Mouse (Mus musculus) neural tube, embryonic 15.5 days (tissue): Measurements from ENCODE around the gene Gm10112. TPM values are rescaled to one million over a fixed set of nuclear protein-coding genes. Genes with fewer than 3 reads are reported as not detected.
A peak's percentile ranks its signal among the peaks of the same experiment; 100 is the strongest.

Experiments used
- ATAC-seq: fragments of 200-750 bp; cut with Nextera tagmentation; 2 replicates; pipeline ENCODE4 v1.8.0; 2017; ENCODE audit warnings: mild to moderate bottlenecking, moderate TSS enrichment, moderate library complexity; ENCODE audit not compliant: low FRiP score
- H3K27ac ChIP-seq: fragments of 300-500 bp; sonication (generic); replicated peaks from 2 replicates; pipeline ENCODE4 v1.5.1; 2015; ENCODE audit warnings: mild to moderate bottlenecking, inconsistent platforms
- H3K27me3 ChIP-seq: fragments of 300-500 bp; sonication (generic); replicated peaks from 2 replicates; pipeline ENCODE4 v1.6.1; 2015; ENCODE audit warnings: inconsistent platforms
- H3K36me3 ChIP-seq: fragments of 300-500 bp; sonication (generic); 2 replicates; pipeline ENCODE4 v1.6.1; 2015; ENCODE audit warnings: inconsistent platforms
- H3K4me1 ChIP-seq: fragments of 300-500 bp; sonication (generic); 2 replicates; pipeline ENCODE4 v1.6.1; 2015; ENCODE audit warnings: inconsistent platforms
- H3K4me2 ChIP-seq: fragments of 300-500 bp; sonication (generic); 2 replicates; pipeline ENCODE4 v1.6.1; 2015; ENCODE audit warnings: inconsistent platforms, mild to moderate bottlenecking, moderate library complexity
- H3K4me3 ChIP-seq: fragments of 300-500 bp; sonication (generic); replicated peaks from 2 replicates; pipeline ENCODE4 v1.5.1; 2015; ENCODE audit warnings: mild to moderate bottlenecking, inconsistent platforms
- H3K9ac ChIP-seq: fragments of 300-500 bp; sonication (generic); replicated peaks from 2 replicates; pipeline ENCODE4 v1.6.1; 2015; ENCODE audit warnings: mild to moderate bottlenecking, inconsistent platforms
- H3K9me3 ChIP-seq: fragments of 300-500 bp; sonication (generic); replicated peaks from 2 replicates; pipeline ENCODE4 v1.6.1; 2016; ENCODE audit warnings: inconsistent platforms
- WGBS: fragments of 180-500 bp; shearing (Covaris S2); methylation state at CpG from one replicate; pipeline ENCODE4 v1.1.7; 2015; ENCODE audit warnings: mixed read lengths; 5-methylcytosine and 5-hydroxymethylcytosine counted together
- polyA plus RNA-seq: library from polyadenylated mRNA; unstranded; fragments of >200 nt; fragmentation: Nextera tagmentation; extraction: Ambion mirVana; gene quantifications from 2 replicates; pipeline ENCODE4 v1.2.1, GENCODE M21; 2015

Gene Gm10112
- not detected in 2 replicates for polyA plus RNA-seq

DNA sequence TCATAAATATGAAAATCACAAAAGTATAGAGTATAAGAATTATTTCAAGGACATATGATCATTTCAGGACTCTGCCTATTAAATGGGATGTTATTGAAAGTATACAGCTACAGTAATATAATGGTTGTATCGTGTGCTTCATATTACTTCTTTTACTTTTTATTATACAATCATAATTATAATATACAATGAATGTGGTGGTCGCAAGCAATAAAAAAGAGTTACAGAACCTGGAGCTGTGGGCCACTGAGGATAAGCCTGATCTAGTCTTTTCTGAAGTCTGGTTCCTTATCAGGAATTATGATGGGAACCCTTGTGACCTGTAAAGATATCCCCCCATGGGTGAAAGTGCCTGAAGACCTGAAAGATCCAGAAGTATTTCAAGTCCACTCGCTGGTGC is at the start of gene Gm10112:
Gene Gm10112 (plus strand): TSS at position 301 of the 400 bp plus-strand sequence.
- H3K4me2 ChIP-seq: no peak within 1 kb of the TSS
- no peaks in the 10 kb centered on the region for H3K27me3 ChIP-seq
- H3K4me1 ChIP-seq: no peaks in the 10 kb centered on the region
- no peak within 1 kb of the TSS for H3K4me3 ChIP-seq
- H3K9me3 ChIP-seq: no peaks in the 10 kb centered on the region
- H3K36me3 ChIP-seq: no peaks in the 10 kb centered on the region
- no peak within 1 kb of the TSS for H3K9ac ChIP-seq
- H3K27ac ChIP-seq: no peak within 1 kb of the TSS
- WGBS: 96% methylated on average over 3 of the region's 3 CpGs
- no peak for ATAC-seq

DNA sequence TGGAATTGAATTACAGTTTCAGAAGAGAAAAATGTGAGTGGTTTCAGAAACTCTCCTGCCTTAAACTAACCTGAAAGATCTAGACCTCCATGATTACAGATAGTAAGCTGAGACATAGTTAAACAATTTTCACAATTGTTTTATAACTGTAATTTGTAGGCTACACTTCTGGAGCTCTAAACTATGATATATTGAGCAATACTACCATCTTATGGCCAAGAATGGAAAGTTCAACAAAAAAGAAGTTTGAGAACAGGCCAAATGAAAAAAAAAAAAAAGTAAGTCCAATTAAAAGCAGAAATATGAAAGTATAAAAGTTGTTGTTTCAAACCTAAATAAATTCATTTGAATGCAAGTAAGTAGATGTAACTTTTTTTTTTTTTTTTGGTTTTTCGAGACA is 21.4 kb downstream of the Gm10112 start:
- ATAC-seq: no peak
- Histone ChIP-seq H3K27ac (no peak overlapping the region), H3K36me3 (no peaks in the 10 kb centered on the region), H3K4me3 (no peak overlapping the region), H3K4me1 (no peaks in the 10 kb centered on the region), H3K27me3 (no peaks in the 10 kb centered on the region), H3K4me2 (no peak overlapping the region), H3K9me3 (no peaks in the 10 kb centered on the region), H3K9ac (no peak overlapping the region)
- WGBS: 56% methylated on average over 1 of the region's 1 CpGs

GRCm38 (mm10) chrX:111196376-111196775 is 28.2 kb downstream of the Gm10112 start:
- no peaks in the 10 kb centered on the region for H3K27me3 ChIP-seq
- H3K9ac ChIP-seq: no peak overlapping the region
- H3K4me2 ChIP-seq: no peak overlapping the region
- 1% methylated on average over 2 of the region's 2 CpGs for WGBS
- H3K27ac ChIP-seq: no peak overlapping the region
- ATAC-seq: no peak
- H3K4me3 ChIP-seq: no peak overlapping the region
- H3K9me3 ChIP-seq: no peaks in the 10 kb centered on the region
- no peaks in the 10 kb centered on the region for H3K36me3 ChIP-seq
- H3K4me1 ChIP-seq: no peaks in the 10 kb centered on the region

GRCm38 (mm10) chrX:111210225-111210624 is 42.1 kb downstream of the Gm10112 start:
- H3K9me3 ChIP-seq: no peaks in the 10 kb centered on the region
- H3K27me3 ChIP-seq: no peaks in the 10 kb centered on the region
- no peak overlapping the region for H3K4me3 ChIP-seq
- ATAC-seq: peak; percentile 61; the same call in 1 of the 2 replicates
- no peak overlapping the region for H3K27ac ChIP-seq
- 11% methylated on average over 5 of the region's 5 CpGs for WGBS
- H3K4me1 ChIP-seq: no peaks in the 10 kb centered on the region
- H3K9ac ChIP-seq: no peak overlapping the region
- peak overlapping the region; percentile 43 for H3K4me2 ChIP-seq
- no peaks in the 10 kb centered on the region for H3K36me3 ChIP-seq

Other genes starting within 250 kb of the Gm10112 start
- not detected in 2 replicates for gene Cylc1, start 57.9 kb upstream of the Gm10112 start, polyA plus RNA-seq